Mouse (Mus musculus) thymus, postnatal 4 days (tissue): ENCODE measurements around the gene Higd2a.
"Not testable (repeated sequence)": the region's sequence is repeated elsewhere in the genome, so short reads cannot be mapped to it uniquely, and the experiment has no call there.

Source experiments
- DNase-seq: peaks from one replicate; pipeline ENCODE4 v3.0.0; 2021

The Higd2a gene

DNA sequence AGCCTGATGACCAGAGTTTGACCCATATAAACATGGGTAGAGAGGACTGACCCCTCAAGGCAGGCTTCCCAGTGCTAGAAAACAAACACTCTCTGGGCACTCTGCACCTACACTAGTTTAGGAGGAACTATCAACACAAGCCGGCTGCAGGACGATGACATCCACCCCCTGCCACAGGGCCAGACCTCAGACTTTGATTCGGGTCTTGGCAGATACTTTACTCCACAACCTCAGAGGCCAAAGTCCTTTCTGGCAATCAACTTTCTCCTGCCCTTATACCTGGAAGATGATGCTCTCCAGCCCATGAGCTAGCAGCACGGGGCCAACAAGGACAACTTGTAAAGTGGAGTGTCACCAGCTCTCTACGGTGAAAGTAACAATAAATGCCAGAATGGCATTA lies 7.1 kb upstream of the Higd2a start:
- no peak for DNase-seq

DNA sequence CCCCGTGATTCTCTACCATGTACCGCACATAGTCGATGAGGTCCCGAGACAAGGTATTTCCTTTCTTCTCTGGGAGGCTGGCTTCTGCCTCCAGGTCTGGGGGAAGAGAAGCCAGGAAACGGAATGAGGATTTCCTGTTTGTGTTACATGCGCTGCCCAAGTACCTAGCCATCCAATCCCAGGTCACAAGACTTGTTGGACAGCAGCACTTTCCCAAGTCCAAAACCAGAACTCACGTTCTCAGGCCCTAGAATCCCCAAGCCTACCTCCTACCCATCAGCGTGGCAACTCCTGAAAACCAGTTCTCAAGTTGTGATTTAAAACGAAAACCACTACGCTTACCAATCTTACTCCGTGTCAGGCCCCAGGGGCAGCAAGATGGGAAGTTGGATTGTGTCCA lies 4.2 kb upstream of the Higd2a start:
- DNase-seq: no peak

DNA sequence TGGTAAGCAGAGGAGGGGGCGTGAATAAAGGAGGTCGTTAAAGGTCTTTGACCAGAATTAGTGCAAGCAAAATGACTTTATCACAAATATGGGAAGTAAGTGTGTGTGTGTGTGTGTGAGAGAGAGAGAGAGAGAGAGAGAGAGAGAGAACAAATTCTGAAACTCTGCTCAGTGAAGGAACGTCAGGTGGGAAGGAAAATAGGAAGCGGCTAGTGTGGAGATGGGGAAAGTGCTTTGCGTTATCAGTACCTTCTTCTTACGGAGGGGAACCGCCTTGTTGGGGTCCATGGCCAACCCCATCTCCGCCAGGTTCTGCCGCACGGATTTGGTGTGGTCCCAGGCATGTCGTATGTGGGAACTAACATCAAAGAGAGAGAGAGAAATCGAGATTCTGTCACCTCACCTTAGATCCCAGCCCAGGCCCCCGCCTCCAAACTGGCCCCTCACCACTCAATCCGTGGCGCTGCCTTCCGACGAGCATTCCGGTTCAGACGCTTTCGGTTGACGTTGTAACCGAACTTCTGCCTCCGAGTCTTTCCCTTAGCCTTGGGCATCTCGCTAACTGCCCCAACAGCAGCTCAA lies 502 bp upstream of the Higd2a start:
- DNase-seq: no peak

- DNase-seq: no peak
Measured at GRCm38 (mm10) chr13:54591776-54592356, 1.9 kb downstream of the Higd2a start.

- no peak for DNase-seq
Measured at GRCm38 (mm10) chr13:54593617-54594016, 3.6 kb downstream of the Higd2a start.

- no peak for DNase-seq
Measured at GRCm38 (mm10) chr13:54596107-54596690, 6.2 kb downstream of the Higd2a start.

- DNase-seq: no peak
Measured at GRCm38 (mm10) chr13:54596870-54597269, 6.9 kb downstream of the Higd2a start.

DNA sequence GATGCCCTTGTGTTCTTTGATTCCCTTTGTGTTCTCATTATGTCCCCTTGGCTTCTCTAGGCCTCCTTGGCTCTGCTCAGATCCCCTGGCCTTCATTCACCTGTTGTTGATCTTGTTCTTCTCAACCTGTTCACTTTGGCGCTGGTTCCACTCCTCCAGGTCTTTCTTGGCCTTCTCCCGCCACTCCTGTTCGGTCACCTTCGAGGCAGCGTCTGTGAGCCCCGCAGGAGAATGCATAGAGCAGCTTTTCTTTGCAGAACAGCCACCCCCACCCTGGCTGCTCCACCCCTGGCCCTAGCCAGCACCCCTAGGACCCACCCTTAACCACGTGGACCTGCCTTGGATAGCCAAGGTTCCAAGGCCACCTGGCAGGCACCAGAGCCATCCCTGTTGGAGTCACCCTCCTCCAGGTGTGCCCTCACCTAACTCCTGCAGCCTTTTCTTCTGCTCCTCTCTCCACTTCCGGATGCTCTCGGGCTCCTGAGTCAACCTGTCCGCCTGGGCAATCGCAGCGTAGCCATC lies 8.7 kb downstream of the Higd2a start:
- DNase-seq: no peak

DNA sequence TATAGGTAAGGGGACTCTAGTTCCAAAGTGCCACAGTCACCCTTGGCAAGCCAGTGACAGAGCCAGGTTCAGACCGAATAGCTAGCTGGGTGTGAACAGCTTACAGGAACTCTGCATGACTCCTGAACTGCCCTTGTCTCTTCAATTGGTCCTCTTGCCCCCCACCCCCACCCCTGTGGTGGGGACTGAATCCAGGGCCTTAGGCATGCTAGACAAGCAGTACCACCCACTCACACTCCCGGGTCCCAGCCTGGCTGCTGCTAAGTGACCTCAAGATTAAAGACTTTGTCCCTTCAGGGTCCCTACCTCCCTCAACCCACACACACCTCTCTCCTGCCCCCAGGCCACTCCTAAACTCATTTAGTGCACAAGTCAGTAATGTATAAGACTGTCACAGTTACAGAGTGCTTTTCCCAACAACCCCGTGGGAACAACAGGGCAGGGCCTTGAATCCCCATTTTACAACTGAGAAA lies 12.7 kb downstream of the Higd2a start:
- no peak for DNase-seq

- DNase-seq: peak; percentile 44
Measured at GRCm38 (mm10) chr13:54603501-54603900, 13.5 kb downstream of the Higd2a start.

GRCm38 (mm10) chr13:54604221-54604620 lies 14.2 kb downstream of the Higd2a start:
- no peak for DNase-seq

GRCm38 (mm10) chr13:54605426-54605825 lies 15.4 kb downstream of the Higd2a start:
- DNase-seq: no peak

DNA sequence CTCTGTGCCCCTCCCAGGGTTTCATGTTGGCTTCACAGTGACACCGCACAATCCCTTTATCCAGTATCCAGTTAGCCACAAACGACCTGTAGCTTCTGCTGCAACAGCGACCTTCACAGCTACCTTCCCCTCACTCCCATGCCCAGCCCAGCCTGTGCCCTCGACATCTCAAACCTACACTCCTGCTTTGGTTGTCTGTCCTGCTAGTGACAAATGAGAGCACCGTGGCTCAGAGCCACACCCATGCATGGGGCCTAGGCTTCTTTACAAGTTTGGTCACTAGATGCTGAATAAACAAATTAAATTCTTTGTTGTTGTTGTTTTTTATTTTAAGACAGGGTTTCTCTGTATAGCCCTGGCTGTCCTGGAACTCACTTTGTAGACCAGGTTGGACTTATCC lies 17.2 kb downstream of the Higd2a start:
- DNase-seq: no peak

DNA sequence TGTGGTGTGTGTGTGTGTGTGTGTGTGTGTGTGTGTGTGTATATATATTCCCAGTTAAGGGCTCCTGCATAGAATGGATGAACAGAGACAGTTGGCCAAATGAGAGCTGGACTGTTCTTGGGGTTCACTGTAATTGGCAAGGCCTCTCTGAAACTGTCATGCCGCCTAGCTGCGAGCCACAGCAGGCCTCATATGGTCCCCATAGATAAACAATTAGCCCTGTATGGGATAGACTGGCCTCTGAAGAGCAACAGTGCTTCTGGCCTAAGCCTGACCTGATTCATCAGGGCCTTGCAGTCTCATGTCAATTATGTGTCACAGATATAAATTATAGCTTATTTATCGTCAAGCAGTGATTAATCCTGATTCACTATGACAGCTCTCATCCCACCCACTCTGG lies 18.0 kb downstream of the Higd2a start:
- DNase-seq: no peak

DNA sequence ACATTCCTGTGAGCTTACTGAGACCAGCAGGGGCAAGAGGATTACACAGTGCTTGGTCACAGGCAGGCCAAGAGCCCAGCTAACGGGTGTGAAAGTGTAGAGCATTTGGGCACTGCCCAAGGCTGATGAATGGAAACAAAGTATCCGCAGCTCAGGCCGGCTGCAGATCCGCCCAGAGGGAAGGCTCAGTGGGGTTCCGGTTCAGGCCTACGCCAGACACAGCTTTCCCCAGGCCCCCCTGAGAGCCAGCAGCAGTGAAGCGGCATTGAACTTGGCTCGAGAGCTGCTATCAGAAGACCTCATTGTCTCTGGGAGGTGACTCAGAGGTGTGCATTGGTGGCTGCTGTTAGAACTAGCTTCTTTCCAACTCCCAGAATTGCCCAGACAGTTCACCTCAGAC lies 18.7 kb downstream of the Higd2a start:
- no peak for DNase-seq

DNA sequence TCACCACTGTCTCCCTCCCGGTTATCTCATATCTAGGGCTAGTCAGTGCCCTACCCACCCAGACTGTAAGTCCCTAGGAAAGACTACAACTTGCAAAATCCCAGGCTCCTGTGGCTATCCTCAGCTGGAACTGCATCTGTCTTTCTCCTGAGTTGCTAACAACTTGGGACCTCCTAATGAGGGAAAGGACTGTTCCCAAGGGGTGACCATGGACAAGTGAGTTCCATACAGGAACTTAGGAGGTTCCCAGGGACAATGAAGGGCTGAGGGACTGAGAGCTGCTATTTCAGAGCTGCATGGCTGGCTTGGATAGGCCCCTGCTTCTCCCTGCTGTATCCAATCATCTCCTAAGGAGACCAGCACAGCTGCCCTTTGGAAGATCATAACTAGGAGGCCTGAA lies 19.3 kb downstream of the Higd2a start:
- no peak for DNase-seq

DNA sequence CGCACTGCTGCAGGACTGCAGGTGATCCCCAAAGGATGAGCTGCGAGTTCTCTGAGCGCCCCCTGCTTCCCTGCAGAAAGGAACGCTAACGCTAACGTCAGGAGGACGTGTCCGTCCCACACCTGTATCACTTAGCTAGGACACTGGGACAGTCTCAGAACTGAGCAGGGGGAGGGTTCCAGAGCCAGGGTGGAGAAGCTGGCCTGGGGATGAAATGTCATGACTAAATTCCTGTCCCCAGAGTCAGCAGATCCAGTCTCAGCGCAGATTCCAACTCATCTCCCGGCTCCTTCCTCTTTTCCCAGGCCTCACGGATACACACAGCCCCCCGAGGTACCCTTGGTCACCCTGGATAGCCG lies 20.6 kb downstream of the Higd2a start:
- no peak for DNase-seq

- DNase-seq: peak; percentile 93
Measured at GRCm38 (mm10) chr13:54610972-54611754, 21.2 kb downstream of the Higd2a start, which contains the start of gene Cltb. Gene Cltb (minus strand): TSS chr13:54611344.

DNA sequence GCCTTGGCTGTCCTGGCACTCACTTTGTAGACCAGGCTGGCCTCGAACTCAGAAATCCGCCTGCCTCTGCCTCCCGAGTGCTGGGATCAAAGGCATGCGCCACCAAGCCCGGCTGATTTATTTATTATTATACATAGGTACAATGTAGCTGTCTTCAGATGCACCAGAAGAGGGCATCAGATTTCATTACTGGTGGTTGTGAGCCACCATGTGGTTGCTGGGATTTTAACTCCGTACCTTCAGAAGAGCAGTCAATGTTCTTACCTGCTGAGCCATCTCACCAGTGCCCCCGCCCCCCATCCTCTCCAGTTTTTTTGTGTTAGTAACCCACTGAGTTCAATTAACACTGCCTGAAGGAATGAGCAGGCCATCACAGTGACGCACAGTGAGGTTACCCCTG lies 23.1 kb downstream of the Higd2a start:
- not testable (repeated sequence) for DNase-seq

GRCm38 (mm10) chr13:54616307-54616706 lies 26.3 kb downstream of the Higd2a start:
- no peak for DNase-seq

DNA sequence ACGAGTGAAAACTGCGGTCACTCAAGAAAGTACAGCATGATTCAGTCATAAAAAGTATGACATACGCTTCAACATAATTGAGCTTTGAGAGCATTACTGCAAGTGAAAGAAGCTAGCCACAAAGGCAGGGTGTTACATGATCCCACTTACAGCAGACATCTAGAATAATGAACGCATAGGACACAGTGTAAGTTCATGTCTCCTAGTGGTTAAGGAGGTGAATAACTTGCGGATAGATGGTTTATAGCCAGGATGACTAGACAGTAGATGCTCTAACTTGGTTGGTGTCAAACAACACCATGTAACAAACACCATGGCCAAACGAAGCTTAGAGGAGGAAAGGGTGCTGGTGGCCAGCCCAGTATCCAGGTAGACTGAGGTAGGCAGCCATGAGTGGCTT lies 27.0 kb downstream of the Higd2a start:
- DNase-seq: no peak

- DNase-seq: peak; percentile 99
Measured at GRCm38 (mm10) chr13:54621155-54621932, 31.3 kb downstream of the Higd2a start, which contains the start of gene Faf2. Gene Faf2 (plus strand): TSS chr13:54621784.
